Mouse (Mus musculus): ENCODE data around the gene Dgkh. TPM values are rescaled to one million over a fixed set of nuclear protein-coding genes. Genes with fewer than 3 reads are reported as not detected.

Dgkh gene
- polyA plus RNA-seq, 1 experiment from 2014 or later = 3.1 TPM

GRCm38 (mm10) chr14:78538572-78539320 lies 193.8 kb downstream of the Dgkh start:
- Histone ChIP-seq H3K36me3 (replicated peaks) (no peaks in the 10 kb centered on the region), H3K4me1 (peaks cover 28% of the 10 kb centered on the region), H3K27ac (no peak overlapping the region), H3K4me3 (no peak overlapping the region), H3K27me3 (replicated peaks) (no peaks in the 10 kb centered on the region), H3K9ac (no peak overlapping the region), H3K4me2 (no peak overlapping the region), H3K9me3 (no peaks in the 10 kb centered on the region)
- ATAC-seq (replicated peaks) = no peak
- WGBS = 58% methylated on average over 5 of the region's 5 CpGs

DNA sequence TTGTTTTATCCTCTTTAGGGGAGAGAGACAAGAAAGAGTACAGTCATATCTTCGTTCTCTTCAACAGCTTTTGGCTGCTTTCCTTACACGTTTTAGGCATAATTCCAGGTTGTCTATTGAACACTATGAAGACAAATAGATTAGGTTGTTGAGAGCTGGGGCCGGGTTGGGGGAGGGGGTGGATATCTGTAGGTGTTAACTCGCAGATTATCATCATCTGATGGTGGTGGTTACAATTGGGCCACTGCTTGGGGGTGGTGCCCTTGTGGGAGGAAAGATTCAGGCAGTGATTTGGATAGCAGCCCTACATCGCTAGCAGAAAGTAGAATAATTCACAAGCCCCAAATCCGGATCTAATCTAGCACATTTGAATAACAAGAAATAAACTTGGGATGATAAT lies 195.0 kb downstream of the Dgkh start:
- peak overlapping the region; percentile 60 for H3K4me2 ChIP-seq
- no peak for ATAC-seq (replicated peaks)
- peaks cover 31% of the 10 kb centered on the region for H3K4me1 ChIP-seq
- WGBS = 25% methylated on average over 6 of the region's 6 CpGs
- no peaks in the 10 kb centered on the region for H3K27me3 ChIP-seq (replicated peaks)
- no peaks in the 10 kb centered on the region for H3K36me3 ChIP-seq (replicated peaks)
- peak overlapping the region; percentile 74; the same call in 1 of the 2 replicates for H3K9ac ChIP-seq
- peak overlapping the region; percentile 69 for H3K4me3 ChIP-seq
- no peaks in the 10 kb centered on the region for H3K9me3 ChIP-seq
- H3K27ac ChIP-seq = peak overlapping the region; percentile 97

DNA sequence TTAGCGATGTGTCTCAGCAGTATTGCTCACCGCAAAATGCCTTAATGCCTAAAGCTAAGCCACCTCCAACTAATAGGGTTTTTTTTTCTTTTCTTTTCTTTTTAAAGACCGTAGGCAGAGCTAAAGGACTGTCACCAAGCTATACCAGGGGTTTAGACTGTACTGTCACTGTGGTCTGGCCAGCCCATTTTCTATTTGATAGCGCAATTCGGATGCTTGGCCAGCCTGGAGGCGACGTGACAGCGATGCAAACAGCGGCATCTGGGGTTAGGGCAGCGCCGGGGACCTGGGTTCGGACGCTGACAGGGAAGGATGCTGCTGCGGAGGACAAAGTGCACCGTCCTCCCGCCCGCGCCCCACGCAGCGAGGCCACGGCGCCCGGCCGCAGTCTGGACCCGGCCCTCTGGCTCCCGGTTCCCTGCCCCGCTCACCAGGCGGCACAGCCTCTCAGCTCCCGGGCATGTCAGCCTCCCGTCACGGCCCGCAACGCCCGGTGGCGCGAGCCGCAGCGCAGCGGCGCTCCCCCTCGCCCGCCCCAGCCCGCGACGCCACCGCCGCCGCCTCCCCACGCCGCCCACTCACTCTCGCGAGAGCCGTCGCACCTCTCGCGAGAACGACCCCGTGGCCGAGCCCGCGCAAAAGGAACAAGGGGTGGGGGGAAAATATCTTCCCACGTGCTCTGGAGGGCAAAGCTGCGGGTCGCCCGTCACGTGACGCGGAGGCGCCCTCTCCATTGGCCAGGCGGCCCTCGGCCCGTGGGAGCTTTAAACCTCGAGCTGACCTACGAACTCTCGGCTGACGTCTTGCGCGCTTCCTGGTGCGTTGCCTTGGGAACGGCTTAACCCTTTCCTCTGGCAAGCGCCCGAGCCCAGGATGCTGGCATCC lies 196.1 kb downstream of the Dgkh start, which contains the start of gene Akap11:
Akap11 (minus strand) TSS at position 528 of the 885 bp plus-strand sequence.
- H3K36me3 ChIP-seq (replicated peaks) = no peaks in the 10 kb centered on the region
- H3K9me3 ChIP-seq = no peaks in the 10 kb centered on the region
- no peaks in the 10 kb centered on the region for H3K27me3 ChIP-seq (replicated peaks)
- H3K4me3 ChIP-seq = peak within 1 kb of the TSS; percentile 69
- H3K9ac ChIP-seq = peak within 1 kb of the TSS; percentile 97
- peak within 1 kb of the TSS; percentile 97 for H3K27ac ChIP-seq
- peaks cover 38% of the 10 kb centered on the region for H3K4me1 ChIP-seq
- peak within 1 kb of the TSS; percentile 60 for H3K4me2 ChIP-seq
- peak; percentile 97 for ATAC-seq (replicated peaks)
- under 1% methylated on average over 78 of the region's 82 CpGs for WGBS

- H3K4me3 ChIP-seq = peak overlapping the region; percentile 69
- H3K27me3 ChIP-seq (replicated peaks) = no peaks in the 10 kb centered on the region
- peak overlapping the region; percentile 97; the same call in 1 of the 2 replicates for H3K27ac ChIP-seq
- peak overlapping the region; percentile 97 for H3K9ac ChIP-seq
- no peak for ATAC-seq (replicated peaks)
- H3K36me3 ChIP-seq (replicated peaks) = no peaks in the 10 kb centered on the region
- 20% methylated on average over 2 of the region's 2 CpGs for WGBS
- no peaks in the 10 kb centered on the region for H3K9me3 ChIP-seq
- peaks cover 40% of the 10 kb centered on the region for H3K4me1 ChIP-seq
- peak overlapping the region; percentile 60 for H3K4me2 ChIP-seq
Observed at GRCm38 (mm10) chr14:78535366-78535765, 197.2 kb downstream of the Dgkh start.

DNA sequence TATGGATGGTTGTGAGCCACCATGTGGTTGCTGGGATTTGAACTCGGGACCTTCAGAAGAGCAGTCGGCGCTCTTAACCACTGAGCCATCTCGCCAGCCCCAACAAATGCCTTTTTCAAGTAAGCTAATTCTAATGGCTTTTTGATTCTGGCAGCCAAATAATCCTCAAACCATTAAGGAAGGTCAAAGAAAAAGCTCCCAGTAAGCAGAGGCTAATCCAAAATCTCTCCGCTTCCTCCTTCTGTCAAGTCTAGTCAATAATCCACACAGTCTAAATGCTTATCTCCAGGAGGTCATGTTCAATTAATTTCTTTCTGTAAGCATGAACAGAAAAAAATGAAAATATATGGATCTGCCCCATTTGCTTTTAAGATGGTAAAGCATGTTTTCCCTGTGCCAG lies 197.9 kb downstream of the Dgkh start:
- Histone ChIP-seq H3K36me3 (replicated peaks) (no peaks in the 10 kb centered on the region), H3K27me3 (replicated peaks) (no peaks in the 10 kb centered on the region), H3K4me2 (peak overlapping the region; percentile 60), H3K4me1 (peaks cover 40% of the 10 kb centered on the region), H3K9ac (no peak overlapping the region), H3K4me3 (no peak overlapping the region), H3K9me3 (no peaks in the 10 kb centered on the region), H3K27ac (no peak overlapping the region)
- no peak for ATAC-seq (replicated peaks)
- whole genome bisulfite sequencing = 66% methylated on average over 5 of the region's 5 CpGs

- Histone ChIP-seq H3K27ac (no peak overlapping the region), H3K36me3 (replicated peaks) (no peaks in the 10 kb centered on the region), H3K27me3 (replicated peaks) (no peaks in the 10 kb centered on the region), H3K9ac (no peak overlapping the region), H3K4me1 (peaks cover 41% of the 10 kb centered on the region), H3K9me3 (no peaks in the 10 kb centered on the region), H3K4me3 (no peak overlapping the region), H3K4me2 (0 out of 2 replicates have a peak overlapping the region, but pooled peaks have one; percentile 4)
- no peak for ATAC-seq (replicated peaks)
- 95% methylated on average over 3 of the region's 3 CpGs for WGBS
Observed at GRCm38 (mm10) chr14:78533701-78534100, 198.9 kb downstream of the Dgkh start.

DNA sequence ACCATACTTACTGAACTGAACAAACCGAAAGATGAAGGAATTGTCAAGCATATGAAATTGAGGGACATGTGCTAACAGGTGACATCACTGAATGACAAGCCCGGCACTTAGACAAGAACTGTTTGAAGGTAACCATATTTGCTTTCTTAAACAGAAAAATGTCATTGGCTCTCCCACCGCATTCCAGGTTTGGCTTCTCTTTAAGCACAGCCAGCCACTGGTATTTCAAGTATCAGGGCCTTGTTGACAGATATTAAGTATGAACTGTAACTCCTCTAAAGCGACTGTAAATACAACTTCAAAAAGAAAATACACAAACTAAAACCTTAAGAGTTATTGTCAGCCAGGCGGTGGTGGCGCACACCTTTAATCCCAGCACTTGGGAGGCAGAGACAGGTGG lies 200.2 kb downstream of the Dgkh start:
- peaks cover 36% of the 10 kb centered on the region for H3K4me1 ChIP-seq
- no peaks in the 10 kb centered on the region for H3K36me3 ChIP-seq (replicated peaks)
- no peaks in the 10 kb centered on the region for H3K27me3 ChIP-seq (replicated peaks)
- no peak overlapping the region for H3K4me3 ChIP-seq
- 94% methylated on average over 6 of the region's 6 CpGs for WGBS
- H3K9ac ChIP-seq = no peak overlapping the region
- H3K27ac ChIP-seq = no peak overlapping the region
- no peak for ATAC-seq (replicated peaks)
- H3K9me3 ChIP-seq = no peaks in the 10 kb centered on the region
- H3K4me2 ChIP-seq = no peak overlapping the region

GRCm38 (mm10) chr14:78530256-78530655 lies 202.3 kb downstream of the Dgkh start:
- peaks cover 34% of the 10 kb centered on the region for H3K4me1 ChIP-seq
- H3K27ac ChIP-seq = no peak overlapping the region
- H3K4me3 ChIP-seq = no peak overlapping the region
- H3K9ac ChIP-seq = no peak overlapping the region
- H3K27me3 ChIP-seq (replicated peaks) = no peaks in the 10 kb centered on the region
- no peaks in the 10 kb centered on the region for H3K36me3 ChIP-seq (replicated peaks)
- no peaks in the 10 kb centered on the region for H3K9me3 ChIP-seq
- no peak for ATAC-seq (replicated peaks)
- WGBS = 89% methylated on average over 3 of the region's 3 CpGs
- H3K4me2 ChIP-seq = no peak overlapping the region

DNA sequence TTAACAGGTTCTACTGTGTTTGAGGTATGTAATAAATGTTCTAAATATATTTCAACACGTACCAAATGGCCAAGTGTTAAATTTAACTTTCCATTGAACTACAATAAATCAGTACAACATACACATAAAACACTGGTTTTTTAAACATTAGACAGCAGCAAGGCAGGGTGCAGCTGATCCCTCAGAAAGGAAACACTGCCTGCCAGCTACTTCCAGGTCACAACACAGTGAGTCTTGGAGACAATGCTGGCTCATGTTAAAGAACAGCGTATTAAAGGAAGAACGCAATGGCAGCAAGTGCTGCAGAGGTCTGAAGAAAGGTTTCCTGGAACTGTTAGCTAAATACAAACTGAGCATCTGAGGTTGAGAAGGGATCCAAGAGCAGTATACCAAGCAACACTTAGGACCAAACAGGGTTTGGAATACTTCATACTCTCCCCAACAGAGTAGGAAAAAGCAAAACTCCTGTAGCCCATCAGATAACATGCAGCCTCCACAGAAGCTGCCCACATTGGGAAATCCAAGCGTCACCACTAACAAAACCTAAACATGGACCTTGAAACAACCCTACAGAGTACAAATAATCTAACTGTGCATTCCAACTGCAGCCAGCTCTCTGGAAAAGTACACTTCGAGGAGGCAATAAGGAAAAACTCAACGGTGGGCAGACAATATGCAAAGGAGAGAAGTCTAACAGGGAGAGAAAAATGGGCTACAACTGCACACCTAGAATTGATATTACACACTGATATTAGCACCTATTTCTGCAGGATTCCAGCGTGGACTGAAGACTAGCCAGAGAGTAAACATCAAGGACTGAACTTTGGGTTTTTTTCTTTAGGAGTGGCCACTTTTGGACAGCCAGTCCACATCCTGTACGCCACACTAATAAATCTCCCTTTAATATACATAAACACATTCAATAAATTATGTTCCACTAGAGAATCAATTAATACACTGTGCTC lies 203.8 kb downstream of the Dgkh start:
- Histone ChIP-seq H3K27ac (no peak overlapping the region), H3K4me1 (peaks cover 21% of the 10 kb centered on the region)

DNA sequence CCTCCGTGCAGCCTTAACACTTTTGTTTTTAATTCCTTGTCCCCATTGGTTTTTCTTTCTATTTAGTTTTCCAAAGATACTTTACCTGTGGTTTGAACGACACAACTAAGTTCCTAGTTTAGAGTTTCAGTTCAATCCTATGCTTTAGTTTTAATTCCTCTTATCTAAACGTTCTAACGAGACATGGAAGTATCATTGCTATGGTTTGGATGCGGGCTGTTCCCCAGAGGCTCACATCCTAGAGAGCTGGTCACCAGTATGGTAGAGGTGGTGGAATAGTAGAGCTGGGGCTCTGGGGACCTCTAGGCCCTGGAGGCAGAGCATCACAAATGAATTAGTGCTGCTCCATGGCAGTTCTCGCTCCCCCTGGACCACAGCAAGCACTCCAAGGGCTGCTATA lies 205.7 kb downstream of the Dgkh start:
- no peak for ATAC-seq (replicated peaks)

More for the DNA sequence above, 203.8 kb downstream of the Dgkh start:
- Histone ChIP-seq H3K27me3 (replicated peaks) (no peaks in the 10 kb centered on the region), H3K36me3 (replicated peaks) (no peaks in the 10 kb centered on the region), H3K4me3 (no peak overlapping the region), H3K9me3 (no peaks in the 10 kb centered on the region), H3K4me2 (no peak overlapping the region), H3K9ac (no peak overlapping the region)
- no peak for ATAC-seq (replicated peaks)
- 88% methylated on average over 8 of the region's 8 CpGs for WGBS

GRCm38 (mm10) chr14:78526475-78526874 lies 206.1 kb downstream of the Dgkh start:
- Histone ChIP-seq H3K9ac (no peak overlapping the region), H3K4me2 (no peak overlapping the region), H3K4me1 (peaks cover 11% of the 10 kb centered on the region), H3K27me3 (replicated peaks) (no peaks in the 10 kb centered on the region), H3K4me3 (no peak overlapping the region), H3K36me3 (replicated peaks) (no peaks in the 10 kb centered on the region), H3K27ac (no peak overlapping the region), H3K9me3 (no peaks in the 10 kb centered on the region)
- WGBS = 80% methylated on average over 3 of the region's 3 CpGs
- ATAC-seq (replicated peaks) = no peak

More for the DNA sequence above, 205.7 kb downstream of the Dgkh start:
- Histone ChIP-seq H3K27me3 (replicated peaks) (no peaks in the 10 kb centered on the region), H3K36me3 (replicated peaks) (no peaks in the 10 kb centered on the region), H3K9ac (no peak overlapping the region), H3K4me1 (peaks cover 15% of the 10 kb centered on the region), H3K4me2 (no peak overlapping the region), H3K9me3 (no peaks in the 10 kb centered on the region), H3K4me3 (no peak overlapping the region), H3K27ac (no peak overlapping the region)
- WGBS = 74% methylated on average over 6 of the region's 6 CpGs

All from midbrain, embryonic 15.5 days (tissue).